Mouse (Mus musculus) lung, postnatal 0 days (tissue): ENCODE measurements around the gene Krt87.

ENCODE experiments used
- CTCF ChIP-seq: IDR thresholded peaks from 2 replicates; pipeline ENCODE4 v1.5.1; 2016; ENCODE audit warnings: antibody characterized with exemption, mild to moderate bottlenecking
- EP300 ChIP-seq: IDR thresholded peaks from 2 replicates; pipeline ENCODE4 v1.6.1; 2016; ENCODE audit warnings: antibody characterized with exemption, mild to moderate bottlenecking, control low read depth

DNA sequence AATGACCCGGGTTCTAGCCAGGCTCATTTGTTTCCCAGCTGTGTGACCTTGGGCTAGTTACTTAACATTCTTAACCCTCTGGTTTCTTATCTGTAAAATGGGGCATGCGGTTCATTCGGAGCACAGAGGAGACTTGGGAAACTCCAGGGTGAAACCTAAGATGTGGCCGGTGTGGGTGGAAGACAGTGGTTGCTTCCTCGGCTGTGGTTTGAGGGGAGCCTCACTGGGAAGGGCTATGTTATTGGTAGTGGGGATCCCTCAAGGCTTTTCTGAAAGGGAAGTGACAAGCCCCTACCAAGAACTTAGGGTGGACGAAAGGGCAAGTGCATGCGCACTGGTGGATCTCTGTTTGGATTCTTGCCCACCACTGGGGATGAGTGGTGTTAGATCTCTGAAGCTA, 54.0 kb downstream of the Krt87 start:
- no peak for TF ChIP-seq CTCF
- no peak for TF ChIP-seq EP300
